Mouse (Mus musculus) common myeloid progenitor, adult 5-6 weeks (primary cell): ENCODE results near the gene Pgam2. TPM values are rescaled to one million over a fixed set of nuclear protein-coding genes. Genes with fewer than 3 reads are reported as not detected.
A peak's percentile ranks its signal among the peaks of the same experiment; 100 is the strongest.
"Not testable (repeated sequence)": the region's sequence is repeated elsewhere in the genome, so short reads cannot be mapped to it uniquely, and the experiment has no call there.

Source experiments
- ATAC-seq: replicated peaks from 2 replicates; pipeline ENCODE4 v1.8.0; 2016; ENCODE audit warnings: low read depth, mild to moderate bottlenecking, moderate TSS enrichment, inconsistent platforms; ENCODE audit not compliant: poor library complexity, severe bottlenecking
- total RNA-seq: library from RNA; stranded (forward); fragments of 200-1000, 187-1606 nt; gene quantifications from 2 replicates; pipeline ENCODE4 v1.2.3, GENCODE M21; 2017

The Pgam2 gene
- total RNA-seq, 1 experiment from 2014 or later: not detected

DNA sequence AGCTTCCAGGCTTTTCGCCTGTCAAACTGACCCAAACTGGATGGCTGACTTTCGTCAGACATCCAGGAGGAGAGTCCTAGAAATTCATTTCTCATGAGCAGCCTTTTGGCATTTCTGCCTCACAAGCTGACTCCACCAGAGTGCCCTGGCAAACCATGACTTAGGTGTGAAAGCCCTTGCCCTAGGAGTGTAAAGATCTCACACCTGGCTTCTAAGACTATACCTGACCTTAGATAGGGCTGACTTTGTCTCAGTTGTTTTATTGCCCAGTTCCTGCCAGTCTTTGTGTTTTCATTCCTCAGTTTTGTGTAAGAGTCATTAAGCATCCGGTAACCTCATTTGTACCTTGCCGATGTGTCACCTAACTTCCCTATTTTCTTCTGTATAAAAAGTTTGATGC, 6.0 kb upstream of the Pgam2 start:
- not testable (repeated sequence) for ATAC-seq

DNA sequence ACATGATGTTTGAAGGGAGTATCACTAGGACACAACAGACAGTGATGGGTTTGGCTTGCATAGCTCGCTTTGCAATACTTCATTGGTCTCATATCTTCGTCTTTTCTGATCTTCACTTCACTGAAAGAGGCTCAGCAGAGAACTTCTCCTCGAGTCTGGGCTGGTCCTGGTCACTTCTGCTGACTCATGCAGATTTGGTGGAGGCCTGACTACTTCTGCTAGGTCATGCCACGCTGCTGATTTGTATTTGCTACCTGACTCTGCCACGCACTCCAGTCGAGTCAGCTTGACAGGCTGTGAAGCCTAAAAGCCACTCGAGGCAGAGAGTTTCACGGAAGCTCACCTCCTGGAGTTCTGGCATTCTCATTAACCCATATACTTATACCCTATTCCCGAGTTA, 4.4 kb upstream of the Pgam2 start:
- ATAC-seq: no peak

DNA sequence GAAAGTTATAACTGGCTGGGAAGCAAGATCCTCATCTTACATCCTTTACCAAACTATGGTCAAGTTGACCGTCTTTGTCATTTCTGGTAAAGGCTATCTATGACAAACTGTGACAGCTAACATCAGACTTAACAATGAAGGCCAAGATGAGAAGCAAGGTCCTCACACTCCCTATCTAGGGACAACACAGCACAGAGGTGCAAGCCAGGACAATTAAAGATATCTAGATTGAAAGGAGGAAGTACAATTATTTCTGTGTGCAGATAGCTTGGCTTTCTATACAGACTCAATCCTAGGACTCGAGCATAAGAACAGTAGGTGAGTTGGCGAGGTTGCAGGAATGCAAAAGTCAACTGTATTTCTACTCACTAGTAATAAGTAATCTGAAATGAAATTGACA, 2.2 kb upstream of the Pgam2 start:
- no peak for ATAC-seq

DNA sequence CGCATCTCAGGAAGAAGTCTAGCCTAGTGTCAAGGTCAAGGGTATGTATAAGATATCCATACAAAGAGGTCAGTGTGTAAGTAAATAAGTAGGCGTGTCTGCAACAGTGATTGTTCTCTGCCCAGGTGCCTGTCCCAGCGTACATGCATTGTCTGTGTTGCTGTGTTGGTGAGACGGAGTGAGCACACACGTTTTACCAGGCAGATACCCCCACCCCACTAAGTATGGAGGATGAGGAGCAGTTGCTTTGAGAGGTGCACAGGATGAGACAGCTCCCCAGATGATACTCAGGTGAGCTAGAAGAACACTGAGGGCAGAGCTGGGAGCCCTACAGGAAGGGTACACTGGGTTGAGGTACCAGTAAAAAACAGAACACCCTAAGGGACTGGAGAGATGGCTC, 641 bp upstream of the Pgam2 start:
- no peak for ATAC-seq

DNA sequence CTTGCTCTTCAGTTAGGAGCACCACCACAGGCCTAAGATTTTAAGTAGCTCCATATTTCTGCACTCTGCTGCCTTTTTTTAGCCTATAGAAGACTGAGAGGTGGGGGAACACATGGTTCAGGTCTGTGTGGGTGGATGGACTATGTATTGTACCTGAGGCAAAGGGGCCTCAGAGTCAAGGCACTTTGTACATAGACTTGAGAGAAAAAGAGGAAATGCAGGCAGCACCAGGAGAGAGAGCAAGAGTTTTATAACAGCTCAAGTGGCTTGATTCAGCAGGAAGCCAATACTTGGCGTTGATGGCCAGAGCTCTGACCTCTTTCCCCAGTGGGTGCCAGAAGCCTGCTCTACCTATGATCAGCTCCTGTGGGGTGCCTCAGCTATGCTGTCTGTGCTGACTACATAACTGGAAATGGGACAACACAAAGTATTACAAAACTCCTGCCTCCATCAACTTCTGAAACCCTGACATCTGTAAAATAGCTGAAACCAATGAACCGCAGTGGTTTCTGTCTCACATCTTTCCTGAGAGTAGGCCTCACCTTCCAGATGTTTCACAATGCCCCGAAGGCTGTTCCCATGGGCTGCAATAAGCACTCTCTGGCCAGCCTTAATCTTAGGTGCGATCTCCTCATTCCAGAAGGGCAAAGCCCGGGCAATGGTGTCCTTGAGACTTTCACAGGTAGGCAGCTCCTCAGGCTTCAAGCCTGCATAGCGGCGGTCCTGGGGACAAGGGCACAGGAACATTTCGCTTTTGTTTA, 896 bp downstream of the Pgam2 start:
- no peak; the same call in 1 of the 2 replicates for ATAC-seq

DNA sequence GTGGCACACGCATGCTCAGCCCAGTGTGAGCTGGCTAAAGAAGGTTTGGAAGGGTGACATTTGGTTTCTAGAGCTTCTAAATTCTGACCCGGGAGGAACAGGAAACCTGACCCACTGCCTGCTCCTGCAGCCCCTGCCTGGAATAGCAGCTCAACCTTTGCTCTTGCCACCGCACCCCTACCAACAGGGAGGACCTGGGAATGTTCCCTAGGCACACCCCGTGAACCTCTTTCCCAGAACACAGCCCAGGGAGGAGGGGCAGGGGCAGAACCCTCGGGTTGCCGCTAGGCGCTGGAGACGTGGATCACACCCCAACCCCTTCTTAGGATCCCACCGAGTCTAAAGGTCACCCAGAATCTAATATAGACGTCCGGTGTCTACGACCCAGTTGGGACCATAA, 1.5 kb downstream of the Pgam2 start:
- no peak for ATAC-seq

DNA sequence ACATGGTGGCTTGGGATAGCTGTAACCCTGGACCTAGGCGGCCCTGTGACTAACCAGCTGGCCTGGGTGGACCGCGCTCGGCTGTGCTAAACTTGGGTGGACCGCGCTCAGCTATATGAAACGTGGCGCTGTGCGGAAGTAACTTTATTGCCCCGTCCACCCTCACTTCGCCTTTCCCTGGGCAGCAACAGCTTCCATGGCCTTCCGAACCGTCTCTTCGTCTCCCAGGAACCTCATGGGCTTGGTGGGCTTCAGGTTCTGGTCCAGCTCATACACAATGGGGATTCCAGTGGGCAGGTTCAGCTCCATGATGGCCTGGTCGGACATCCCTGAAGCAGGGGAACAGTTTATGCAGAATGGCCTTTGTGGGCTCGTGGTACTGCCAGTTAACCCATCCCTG, 2.0 kb downstream of the Pgam2 start:
- ATAC-seq: no peak

DNA sequence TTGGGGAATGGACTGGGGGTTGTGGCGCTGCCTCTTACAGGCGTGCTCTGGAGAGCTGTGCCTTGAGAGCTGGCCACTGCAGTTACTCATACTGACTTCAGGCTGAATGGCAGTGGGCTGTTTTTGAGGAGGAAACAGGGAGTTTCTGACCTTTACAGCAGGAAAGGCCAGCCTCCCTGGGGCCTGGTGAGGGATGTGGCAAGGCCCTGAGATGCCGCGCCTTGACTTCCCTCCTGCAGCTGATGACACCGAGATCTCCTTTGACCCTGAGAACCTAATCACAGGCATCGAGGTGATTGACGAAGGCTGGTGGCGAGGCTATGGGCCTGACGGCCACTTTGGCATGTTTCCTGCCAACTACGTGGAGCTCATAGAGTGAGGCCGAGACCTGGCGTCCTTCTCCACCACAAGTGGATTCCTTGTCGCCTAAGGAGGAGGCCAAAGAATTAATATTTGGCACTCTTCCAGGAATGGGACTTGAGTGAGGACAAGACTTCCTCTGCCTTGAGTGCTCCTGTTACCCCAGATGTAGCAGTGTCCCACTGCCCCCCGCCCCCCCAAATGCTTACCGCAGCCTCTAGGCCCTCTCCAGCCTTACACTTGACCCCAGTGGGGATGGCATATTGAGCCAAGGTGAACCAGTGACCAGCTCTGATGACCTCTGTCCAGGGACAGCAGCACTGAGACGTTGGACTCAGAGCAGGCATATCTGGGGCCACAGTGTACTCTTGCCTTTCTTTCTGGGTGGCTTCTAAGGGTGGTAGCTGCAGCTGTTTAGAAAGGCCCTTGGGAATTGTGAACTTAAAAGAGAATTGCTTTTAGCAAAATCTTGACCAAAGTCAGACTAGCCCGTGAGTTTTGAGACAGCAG, 3.7 kb downstream of the Pgam2 start:
- no peak for ATAC-seq

DNA sequence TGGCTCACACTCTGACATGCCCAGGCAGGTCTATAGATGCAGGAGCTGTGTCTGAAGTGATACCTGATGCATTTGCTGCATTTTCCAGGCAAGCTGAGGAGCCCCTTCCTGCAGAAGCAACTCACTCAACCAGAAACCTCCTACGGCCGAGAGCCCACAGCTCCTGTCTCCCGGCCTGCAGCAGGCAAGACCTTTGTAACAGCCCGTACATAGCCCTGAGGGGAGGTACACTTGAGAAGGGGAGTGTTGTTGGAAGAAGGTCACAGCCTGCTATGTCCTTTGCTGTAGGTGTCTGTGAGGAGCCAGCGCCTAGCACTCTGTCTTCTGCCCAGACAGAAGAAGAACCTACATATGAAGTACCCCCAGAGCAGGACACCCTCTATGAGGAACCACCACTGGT, 5.6 kb downstream of the Pgam2 start:
- no peak for ATAC-seq

DNA sequence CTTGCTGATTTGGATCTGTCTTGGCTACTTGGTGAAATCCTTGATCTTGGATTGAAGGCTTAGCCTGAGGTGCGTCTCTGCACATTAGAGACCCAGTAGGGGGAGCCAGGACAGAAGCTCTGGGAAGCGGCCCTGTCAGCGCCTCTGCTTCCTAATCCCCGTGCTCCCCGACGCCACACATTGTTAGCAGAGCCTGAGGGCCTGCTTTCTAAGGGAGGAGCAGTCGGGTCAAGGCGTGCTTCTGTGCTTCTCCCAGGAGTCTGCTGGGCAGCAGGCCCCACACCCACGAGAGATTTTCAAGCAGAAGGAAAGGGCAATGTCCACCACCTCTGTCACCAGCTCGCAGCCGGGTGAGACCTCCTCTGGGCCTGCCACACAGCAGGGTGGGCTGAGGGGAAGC, 6.2 kb downstream of the Pgam2 start:
- no peak for ATAC-seq

DNA sequence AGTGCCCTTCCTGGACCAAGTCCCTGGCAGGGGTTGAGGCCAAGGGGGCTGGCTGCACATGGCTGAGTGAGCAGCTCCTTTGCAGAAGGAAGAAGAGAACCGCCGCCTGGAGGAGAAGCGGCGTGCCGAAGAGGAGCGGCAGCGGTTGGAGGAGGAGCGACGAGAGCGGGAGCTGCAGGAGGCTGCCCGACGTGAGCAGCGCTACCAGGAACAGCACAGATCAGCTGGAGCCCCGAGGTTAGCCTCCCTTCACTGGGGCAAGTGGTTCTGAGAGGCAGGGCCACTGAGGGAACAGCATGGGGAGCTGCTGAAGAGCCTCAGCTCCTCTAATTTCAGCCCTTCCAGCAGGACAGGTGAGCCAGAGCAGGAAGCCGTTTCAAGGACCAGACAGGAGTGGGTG, 6.6 kb downstream of the Pgam2 start:
- no peak for ATAC-seq

DNA sequence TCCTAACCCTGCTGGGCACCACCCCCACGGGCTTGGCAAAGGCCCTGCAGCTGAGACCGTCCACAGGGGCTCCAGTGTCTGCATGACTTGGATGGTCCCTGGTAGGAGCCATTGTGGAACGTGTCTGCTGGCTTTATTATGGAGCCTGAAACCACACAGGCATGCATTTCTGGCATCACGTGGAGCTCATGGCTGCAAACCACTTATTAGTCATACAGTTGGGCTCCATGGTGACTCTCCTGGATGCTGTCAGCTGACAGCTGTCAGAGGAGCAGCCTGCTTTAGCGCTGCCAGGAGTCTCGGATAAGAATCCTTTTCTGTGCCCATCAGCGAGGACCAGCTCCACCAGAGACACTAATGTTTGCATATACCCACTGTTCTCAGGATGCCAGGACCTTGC, 7.8 kb downstream of the Pgam2 start:
- ATAC-seq: no peak

DNA sequence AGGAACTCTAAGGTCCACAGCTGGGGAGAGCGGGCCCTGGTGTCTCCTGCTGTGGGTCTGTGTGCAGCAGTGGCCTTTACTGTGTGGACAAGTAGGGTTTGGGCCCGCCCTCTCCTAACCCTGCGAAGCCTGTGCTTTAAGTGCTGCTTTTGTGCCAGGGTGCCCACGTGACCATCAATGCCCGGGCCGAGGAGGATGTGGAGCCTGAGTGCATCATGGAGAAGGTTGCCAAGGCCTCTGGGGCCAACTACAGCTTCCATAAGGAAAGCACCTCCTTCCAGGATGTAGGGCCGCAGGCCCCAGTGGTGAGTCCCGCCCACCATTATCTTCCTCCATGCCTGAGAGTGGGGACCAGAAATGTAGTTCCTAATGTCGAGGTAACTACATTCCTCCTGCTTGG, 8.2 kb downstream of the Pgam2 start:
- ATAC-seq: no peak

DNA sequence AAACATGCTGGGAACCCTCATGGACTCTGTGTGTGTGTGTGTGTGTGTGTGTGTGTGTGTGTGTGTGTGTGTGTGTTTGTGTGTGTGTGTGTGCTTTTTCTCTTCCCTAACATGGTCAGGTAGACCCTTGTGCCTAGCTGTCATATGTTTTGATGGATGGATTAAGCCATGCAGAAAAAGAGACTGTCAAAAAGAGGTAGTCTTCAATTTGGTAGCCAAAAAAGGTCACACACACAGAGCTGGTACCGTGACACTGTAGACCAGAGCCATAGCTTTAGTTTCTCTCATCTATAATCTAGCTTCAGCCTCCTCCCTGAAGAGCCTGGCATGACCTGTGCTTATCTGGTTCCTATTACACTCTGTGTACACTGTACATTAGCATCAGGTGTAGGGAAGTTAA, 13.1 kb downstream of the Pgam2 start:
- no peak for ATAC-seq

DNA sequence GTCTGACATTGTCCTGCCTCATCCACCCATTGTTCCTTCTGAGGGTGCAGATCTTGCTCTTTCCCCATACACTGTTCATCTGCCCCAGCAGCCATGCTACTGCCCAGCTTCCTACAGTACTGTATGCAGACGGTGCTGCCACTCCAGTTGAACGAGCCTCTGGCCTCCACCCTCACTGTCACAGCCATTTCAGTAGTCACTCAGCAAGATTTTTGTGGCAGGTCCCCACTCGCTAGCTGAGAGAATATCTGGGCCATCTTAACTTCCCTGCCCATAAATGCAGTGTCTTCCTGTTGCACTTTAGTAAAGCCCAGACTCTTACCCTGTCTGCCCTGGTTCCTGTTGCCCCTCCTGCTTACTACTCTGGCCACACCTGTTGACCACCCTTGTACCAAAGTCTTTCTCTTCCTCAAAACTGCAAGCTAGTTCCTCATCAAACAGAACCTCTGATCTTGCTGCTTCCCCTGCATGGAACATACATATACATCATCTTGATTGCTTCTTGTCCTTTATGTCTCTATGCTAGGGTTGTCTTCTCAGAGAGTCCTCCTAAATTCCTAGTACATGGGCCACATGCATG, 13.7 kb downstream of the Pgam2 start:
- peak; percentile 15; the same call in 1 of the 2 replicates for ATAC-seq

DNA sequence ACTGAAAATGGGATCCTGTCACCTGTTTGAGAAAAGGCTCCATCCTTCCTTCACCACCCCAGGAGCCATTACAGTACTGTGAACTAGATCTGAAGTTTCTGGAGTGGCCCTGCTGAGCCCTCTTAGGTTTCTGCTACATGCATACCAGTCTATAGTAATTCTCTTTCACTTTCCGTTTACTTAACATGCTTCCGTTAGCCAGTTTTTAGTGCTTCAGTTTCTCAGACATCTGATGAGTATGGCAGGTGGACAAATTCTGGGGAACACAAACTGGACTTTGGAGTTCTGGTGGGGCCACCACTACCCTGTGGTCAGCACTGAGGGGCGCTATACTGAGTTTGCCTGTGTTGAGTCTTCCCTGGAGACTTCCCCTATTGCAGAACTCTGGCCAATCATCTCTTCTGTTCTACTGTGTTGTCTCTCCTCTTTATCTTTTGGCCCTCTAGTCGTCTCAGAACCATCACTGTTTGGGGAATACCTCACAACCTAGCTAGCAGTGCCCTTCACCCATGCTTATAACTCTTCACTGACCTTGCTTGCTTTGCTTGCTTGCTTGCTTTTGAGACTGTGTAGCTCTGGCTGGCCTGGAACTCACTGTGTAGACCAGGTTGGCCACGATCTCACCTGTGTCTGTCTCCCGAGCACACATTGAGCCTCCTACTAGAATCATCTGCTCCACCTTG, 14.3 kb downstream of the Pgam2 start:
- ATAC-seq: peak; percentile 34

DNA sequence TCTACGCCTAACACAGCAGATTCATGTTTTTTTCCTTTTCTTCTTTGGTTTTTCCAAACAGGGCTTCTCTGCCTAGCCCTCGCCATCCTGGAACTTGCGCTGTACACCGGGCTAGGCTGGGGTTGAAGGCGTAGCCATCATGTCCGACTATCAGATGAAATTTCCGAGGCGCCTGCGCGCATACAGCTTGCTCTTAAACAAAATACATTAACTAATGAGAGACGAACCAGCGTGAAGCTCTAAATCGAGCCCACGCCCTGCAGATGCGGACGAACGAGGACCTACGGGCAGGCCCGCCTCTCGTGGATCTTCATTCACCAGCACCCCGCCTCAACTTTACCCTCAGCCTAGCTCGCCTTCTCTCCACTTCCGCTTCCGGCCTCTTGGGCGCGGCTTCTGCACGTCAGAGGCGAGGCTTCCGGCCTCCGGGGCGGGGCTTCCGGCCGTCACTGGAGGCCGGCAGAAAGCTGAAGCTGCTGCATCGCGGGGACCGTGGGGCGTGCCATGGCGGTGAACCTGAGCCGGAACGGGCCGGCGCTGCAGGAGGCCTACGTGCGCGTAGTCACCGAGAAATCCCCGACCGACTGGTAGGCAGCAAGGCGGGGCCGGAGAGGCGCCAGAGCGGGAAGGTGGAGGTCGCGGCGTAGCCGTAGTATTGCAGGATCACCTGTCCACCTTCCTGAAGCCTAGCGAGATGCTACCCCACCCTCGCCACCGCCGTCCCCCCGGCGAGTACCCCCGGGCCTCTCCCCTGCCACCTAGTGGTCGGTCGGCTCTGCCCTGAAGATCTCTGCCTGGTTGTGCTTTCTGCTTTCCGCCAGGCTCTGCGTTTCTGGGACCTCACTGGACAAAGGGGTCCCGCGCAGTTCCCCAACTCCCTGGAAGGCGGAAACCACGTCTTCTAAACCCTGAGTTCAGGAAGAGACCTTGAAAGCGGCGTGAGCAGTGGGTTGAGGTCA, 15.2 kb downstream of the Pgam2 start, which contains the start of gene Dbnl:
TSS of gene Dbnl (plus strand) at position 433 of the 959 bp plus-strand sequence.
- ATAC-seq: peak; percentile 85

DNA sequence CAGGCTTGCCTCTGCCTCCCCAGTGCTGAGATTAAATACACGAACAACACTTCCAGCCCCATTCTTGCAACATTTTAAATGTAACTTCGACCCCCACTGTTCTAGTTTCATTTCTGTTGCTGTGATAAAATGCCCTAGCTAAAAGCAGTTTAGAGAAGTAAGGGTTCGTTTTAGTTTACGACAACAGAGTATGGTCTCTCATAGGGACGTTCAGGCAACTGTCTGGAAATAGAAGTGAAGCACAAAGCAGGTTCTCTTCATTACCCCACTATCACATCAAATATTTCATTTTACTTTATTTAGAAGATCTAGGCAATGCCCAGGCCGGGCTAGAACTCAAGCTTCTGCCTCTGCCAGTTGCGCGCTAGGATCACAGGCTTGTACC, 15.9 kb downstream of the Pgam2 start:
- no peak for ATAC-seq

DNA sequence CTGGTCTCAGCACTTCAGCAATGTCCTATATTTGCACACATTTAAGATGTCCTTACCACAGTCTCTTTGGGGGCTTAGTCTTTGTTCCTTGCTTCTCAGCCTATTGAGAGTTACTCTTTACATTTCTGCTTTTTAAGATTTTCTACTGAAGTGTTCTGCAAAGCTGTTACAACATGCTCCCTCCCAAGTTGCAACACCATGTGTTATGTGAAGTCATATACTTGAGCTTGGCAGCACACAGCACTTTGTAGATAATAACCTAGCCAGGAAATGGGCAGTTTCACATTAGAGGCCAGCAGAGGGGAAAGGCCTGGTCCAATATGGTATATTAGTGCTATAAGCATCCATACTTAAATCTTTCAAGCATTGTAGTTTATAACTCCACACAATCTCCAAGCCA, 17.8 kb downstream of the Pgam2 start:
- no peak for ATAC-seq
